Mouse (Mus musculus) T-helper 2 cell (primary cell): ENCODE data around the gene Hdc.

Experiments
- in situ Hi-C: fragments of 300-600 bp; cut with MboI, MseI; formaldehyde crosslinking; loops from one replicate; pipeline ENCODE4 v1.15.1; 2025; ENCODE audit warnings: high pct_unique_total_duplicates

The Hdc gene

GRCm38 (mm10) chr2:126553291-126553639 lies 65.8 kb downstream of the Hdc start:
- in situ Hi-C loops, result no loop called here

GRCm38 (mm10) chr2:126552357-126553290 lies 66.5 kb downstream of the Hdc start, which contains the start of gene Slc27a2:
TSS of gene Slc27a2 (plus strand) at chr2:126552407.
- in situ Hi-C loops, result no loop called here

- in situ Hi-C loops, result no loop called here
Measured at GRCm38 (mm10) chr2:126551896-126552295, 67.2 kb downstream of the Hdc start.

GRCm38 (mm10) chr2:126551244-126551890 lies 67.7 kb downstream of the Hdc start:
- in situ Hi-C loops, result no loop called here

- in situ Hi-C loops, result no loop called here
Measured at GRCm38 (mm10) chr2:126549681-126550080, 69.4 kb downstream of the Hdc start.

DNA sequence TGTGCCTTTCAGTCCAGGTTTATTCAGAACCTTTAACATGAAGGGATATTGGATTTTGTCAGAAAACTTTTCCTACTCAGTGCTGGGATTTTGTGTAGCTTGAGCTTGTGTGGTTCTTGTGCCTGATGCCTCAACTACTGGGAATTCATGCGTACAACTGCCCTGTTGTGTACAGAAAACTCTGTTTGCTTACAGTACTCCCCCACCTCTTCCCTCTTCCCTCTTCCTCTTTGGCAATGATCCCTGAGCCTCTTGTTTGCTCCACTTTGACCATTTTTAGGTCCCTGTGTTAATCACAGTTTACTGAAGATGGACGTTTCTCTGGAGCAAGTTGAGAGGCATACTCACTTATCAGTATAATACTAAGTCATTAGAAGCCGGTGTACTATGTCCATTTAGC lies 72.7 kb downstream of the Hdc start:
- in situ Hi-C loops, result no loop called here

- in situ Hi-C loops, result no loop called here
Measured at GRCm38 (mm10) chr2:126545297-126545696, 73.8 kb downstream of the Hdc start.
